Mouse (Mus musculus): ENCODE measurements around the gene Sept14.

Sept14 gene

DNA sequence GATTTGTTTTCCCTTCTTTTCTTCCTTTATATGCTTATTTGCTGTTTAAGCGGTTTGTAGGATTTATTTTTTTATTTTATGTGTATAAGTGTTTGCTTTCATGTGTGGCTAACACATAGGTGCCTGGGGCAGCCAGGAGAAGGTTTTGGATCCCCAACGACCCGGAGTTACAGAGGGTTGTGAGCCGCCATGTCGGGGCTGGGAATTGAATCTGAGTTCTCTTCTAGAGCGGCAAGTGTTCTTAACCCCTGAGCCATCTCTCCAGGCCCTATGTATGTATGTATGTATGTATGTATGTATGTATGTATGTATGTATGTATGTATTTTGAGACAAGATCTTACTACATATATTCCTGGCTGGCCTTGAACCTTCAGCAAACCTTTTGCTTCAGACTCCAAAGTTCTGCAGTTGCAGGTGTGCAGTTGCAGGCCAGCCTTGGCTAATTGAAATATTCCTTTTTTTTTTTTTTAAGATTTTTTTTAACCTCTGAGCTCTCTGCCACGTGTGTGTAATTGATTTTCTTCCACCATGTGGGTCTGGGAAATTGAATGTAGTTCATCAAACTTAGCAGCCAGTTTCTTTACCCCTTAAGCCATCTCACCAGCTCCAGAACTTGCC is 17.6 kb upstream of the Sept14 start:
- H3K9me3 ChIP-seq (ENCODE audit: low read length): no peaks in the 10 kb centered on the region
- no peak for TF ChIP-seq POU5F1 (IDR thresholded peaks at IDR 0.05; ENCODE audit: borderline replicate concordance, low read length)
- no peak for TF ChIP-seq NANOG (IDR thresholded peaks at IDR 0.05; ENCODE audit: borderline replicate concordance, low read length)
- no peak for TF ChIP-seq CTCF (conservative IDR thresholded peaks at IDR 0.05; ENCODE audit: low read length)
- peak overlapping the region; percentile 84 for H3K4me3 ChIP-seq (replicated peaks; ENCODE audit: low read length)
- H3K36me3 ChIP-seq (ENCODE audit: insufficient read depth, low read length): peaks cover 5% of the 10 kb centered on the region; the same call in 1 of the 2 replicates
- H3K27me3 ChIP-seq (ENCODE audit: insufficient read depth, low read length): no peaks in the 10 kb centered on the region
- peaks cover 72% of the 10 kb centered on the region for H3K4me1 ChIP-seq (replicated peaks; ENCODE audit: low read depth, low read length)

DNA sequence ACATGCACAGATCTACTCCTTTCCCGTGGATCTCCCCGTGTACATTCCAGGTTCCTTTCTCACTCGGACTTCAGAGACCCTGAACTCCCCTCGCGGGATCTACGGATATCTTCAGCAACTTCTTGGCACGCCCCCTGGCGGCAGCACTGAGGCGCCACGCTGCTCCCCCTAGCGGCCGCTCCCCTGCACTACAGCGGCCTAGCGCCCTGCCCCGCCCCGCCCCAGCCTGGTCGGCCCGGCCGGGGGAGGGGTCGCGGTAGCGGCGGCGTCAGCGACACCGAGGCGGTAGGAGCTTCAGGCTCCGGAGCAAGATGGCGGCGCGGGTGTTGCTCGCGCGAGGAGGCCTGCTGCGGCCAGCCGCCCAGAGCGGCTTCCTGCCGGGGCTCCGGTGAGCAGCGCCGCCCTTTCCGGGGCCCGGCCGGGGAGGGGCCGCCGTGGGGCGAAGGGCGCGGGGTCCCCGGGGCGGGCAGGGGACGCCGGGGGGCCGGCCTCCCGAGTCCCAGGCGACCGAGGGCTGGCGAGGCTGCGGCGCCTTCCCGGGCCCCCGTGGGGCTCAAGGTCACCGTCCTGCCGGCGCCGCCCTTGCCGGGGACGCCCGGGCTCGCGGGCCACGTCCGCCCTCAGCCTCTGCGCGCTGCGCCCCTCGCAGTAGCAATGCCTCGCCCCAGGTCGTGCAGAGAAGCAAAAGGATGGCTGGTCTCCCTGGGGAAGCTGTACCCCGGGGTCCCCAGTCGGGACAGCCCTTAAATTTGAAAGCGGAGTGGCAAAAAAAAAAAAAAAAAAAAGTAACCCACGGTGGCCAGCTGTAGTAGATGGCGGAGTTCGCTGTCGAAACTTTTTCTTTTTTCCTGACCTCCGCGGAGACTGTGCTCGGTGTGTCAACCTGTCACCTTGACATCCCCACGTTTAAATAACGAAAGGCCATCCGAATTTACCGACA is 16.8 kb upstream of the Sept14 start, which contains the start of gene Nipsnap2:
Gene Nipsnap2, plus strand, starts transcription at position 230 of the 940 bp plus-strand sequence.
- Histone ChIP-seq H3K4me1 (replicated peaks; ENCODE audit: low read depth, low read length) (peaks cover 65% of the 10 kb centered on the region), H3K9me3 (ENCODE audit: low read length) (no peaks in the 10 kb centered on the region)
- no peak for TF ChIP-seq NANOG (IDR thresholded peaks at IDR 0.05; ENCODE audit: borderline replicate concordance, low read length)
- TF ChIP-seq CTCF (conservative IDR thresholded peaks at IDR 0.05; ENCODE audit: low read length): peak; percentile 58

DNA sequence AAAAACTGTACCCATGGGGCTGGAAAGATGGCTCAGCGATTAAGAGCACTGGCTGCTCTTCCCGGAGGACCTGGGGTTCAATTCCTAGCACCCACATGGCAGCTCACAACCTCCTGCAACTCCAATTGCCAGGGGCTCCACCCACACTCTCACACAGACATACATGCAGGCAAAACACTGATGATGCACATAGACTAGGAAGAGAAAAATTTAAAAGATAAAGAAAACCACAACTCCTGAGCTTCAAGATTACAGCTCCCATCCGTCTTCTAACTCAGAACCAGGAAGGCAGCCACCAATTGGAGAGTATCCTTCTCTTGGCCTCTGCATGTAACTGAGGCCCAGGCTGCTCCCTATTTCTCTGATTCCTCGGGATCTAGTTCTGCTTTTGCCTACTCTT is 16.0 kb upstream of the Sept14 start:
- H3K36me3 ChIP-seq (ENCODE audit: insufficient read depth, low read length): peaks cover 6% of the 10 kb centered on the region
- H3K27me3 ChIP-seq (ENCODE audit: insufficient read depth, low read length): no peaks in the 10 kb centered on the region
- peak overlapping the region; percentile 84 for H3K4me3 ChIP-seq (replicated peaks; ENCODE audit: low read length)
- H3K4me1 ChIP-seq (replicated peaks; ENCODE audit: low read depth, low read length): peaks cover 64% of the 10 kb centered on the region
- no peaks in the 10 kb centered on the region for H3K9me3 ChIP-seq (ENCODE audit: low read length)
- no peak for TF ChIP-seq POU5F1 (IDR thresholded peaks at IDR 0.05; ENCODE audit: borderline replicate concordance, low read length)
- no peak for TF ChIP-seq CTCF (conservative IDR thresholded peaks at IDR 0.05; ENCODE audit: low read length)
- TF ChIP-seq NANOG (IDR thresholded peaks at IDR 0.05; ENCODE audit: borderline replicate concordance, low read length): no peak

More for the DNA sequence above, 16.8 kb upstream of the Sept14 start, which contains the start of gene Nipsnap2:
- no peaks in the 10 kb centered on the region; the same call in 1 of the 2 replicates for H3K36me3 ChIP-seq (ENCODE audit: insufficient read depth, low read length)
- H3K27me3 ChIP-seq (ENCODE audit: insufficient read depth, low read length): no peaks in the 10 kb centered on the region
- peak within 1 kb of the TSS; percentile 84 for H3K4me3 ChIP-seq (replicated peaks; ENCODE audit: low read length)

DNA sequence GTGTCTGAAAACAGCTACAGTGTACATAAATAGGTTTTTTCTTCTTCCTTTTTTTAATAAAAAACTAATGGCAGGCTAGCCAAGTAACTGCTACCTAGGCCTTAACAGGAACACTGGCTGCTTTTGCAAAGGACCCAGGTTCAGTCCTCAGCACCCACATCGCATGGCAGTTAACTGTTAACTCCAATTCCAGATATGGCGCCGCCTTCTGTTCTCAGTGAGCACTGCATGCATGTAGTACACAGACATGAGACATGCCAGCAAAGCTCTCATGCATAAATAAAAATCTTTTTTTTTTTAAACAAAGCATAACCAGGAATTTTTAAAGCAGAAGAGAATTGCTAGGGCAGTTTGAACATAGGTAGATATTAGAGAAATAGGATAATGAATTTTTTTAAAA is 11.9 kb upstream of the Sept14 start:
- Histone ChIP-seq H3K4me1 (replicated peaks; ENCODE audit: low read depth, low read length) (peaks cover 48% of the 10 kb centered on the region), H3K27me3 (ENCODE audit: insufficient read depth, low read length) (no peaks in the 10 kb centered on the region), H3K4me3 (replicated peaks; ENCODE audit: low read length) (no peak overlapping the region), H3K9me3 (ENCODE audit: low read length) (no peaks in the 10 kb centered on the region), H3K36me3 (ENCODE audit: insufficient read depth, low read length) (peaks cover 37% of the 10 kb centered on the region)
- TF ChIP-seq CTCF (conservative IDR thresholded peaks at IDR 0.05; ENCODE audit: low read length) (no peak), NANOG (IDR thresholded peaks at IDR 0.05; ENCODE audit: borderline replicate concordance, low read length) (no peak), POU5F1 (IDR thresholded peaks at IDR 0.05; ENCODE audit: borderline replicate concordance, low read length) (no peak)

DNA sequence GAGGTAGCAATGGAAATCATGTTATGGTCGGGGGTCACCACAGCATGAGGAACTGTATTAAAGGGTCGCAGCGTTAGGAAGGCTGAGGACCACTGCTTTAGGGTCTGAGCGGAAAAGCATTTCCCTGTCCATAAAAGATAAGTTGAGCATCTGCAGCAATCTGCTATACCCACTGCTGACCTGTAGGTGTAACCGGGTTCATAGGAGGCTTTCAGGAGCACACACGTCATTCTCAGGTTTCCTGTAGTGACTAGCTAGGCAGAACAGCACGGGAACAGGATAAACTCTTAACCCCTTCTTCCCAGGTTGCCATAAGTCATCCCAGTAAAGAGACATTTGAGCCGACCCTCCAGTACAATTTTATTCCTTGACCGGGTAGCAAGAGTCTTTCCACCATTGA is 8.7 kb upstream of the Sept14 start:
- Histone ChIP-seq H3K27me3 (ENCODE audit: insufficient read depth, low read length) (no peaks in the 10 kb centered on the region), H3K4me3 (replicated peaks; ENCODE audit: low read length) (no peak overlapping the region), H3K36me3 (ENCODE audit: insufficient read depth, low read length) (peaks cover 37% of the 10 kb centered on the region), H3K9me3 (ENCODE audit: low read length) (no peaks in the 10 kb centered on the region), H3K4me1 (replicated peaks; ENCODE audit: low read depth, low read length) (peaks cover 46% of the 10 kb centered on the region)
- no peak for TF ChIP-seq NANOG (IDR thresholded peaks at IDR 0.05; ENCODE audit: borderline replicate concordance, low read length)
- no peak for TF ChIP-seq POU5F1 (IDR thresholded peaks at IDR 0.05; ENCODE audit: borderline replicate concordance, low read length)
- peak; percentile 48 for TF ChIP-seq CTCF (conservative IDR thresholded peaks at IDR 0.05; ENCODE audit: low read length)

DNA sequence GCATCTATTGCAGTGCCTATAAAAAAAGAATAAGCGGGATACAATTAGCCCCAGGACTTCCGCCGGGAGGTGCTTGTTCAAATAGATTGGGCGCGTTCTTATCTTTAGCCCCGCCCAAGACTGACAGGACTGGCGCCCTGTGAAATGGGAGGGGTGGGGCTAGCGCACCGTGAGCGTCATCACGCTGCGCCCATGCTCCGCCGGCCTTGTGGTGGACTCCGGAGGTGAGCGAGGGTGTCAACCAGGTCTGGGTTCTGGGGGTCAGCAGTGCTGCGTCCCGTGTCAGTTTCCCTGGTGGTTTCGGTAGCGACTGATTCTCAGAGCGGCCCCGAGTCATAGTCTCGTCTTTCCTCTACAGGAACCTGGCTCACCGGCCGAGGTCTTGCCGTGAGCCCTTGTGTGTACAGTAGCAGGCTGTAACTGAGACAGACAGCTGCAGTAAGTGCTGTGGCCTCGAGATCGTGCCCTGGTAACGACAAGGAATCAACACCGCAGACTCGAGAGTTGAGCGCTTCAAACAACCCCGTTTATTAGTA is 7.1 kb upstream of the Sept14 start, which contains the start of gene Mrps17:
Gene Mrps17, plus strand, starts transcription at position 172 of the 536 bp plus-strand sequence.
- no peak for TF ChIP-seq CTCF (conservative IDR thresholded peaks at IDR 0.05; ENCODE audit: low read length)
- TF ChIP-seq POU5F1 (IDR thresholded peaks at IDR 0.05; ENCODE audit: borderline replicate concordance, low read length): no peak
- no peak for TF ChIP-seq NANOG (IDR thresholded peaks at IDR 0.05; ENCODE audit: borderline replicate concordance, low read length)
- H3K27me3 ChIP-seq (ENCODE audit: insufficient read depth, low read length): no peaks in the 10 kb centered on the region
- H3K4me3 ChIP-seq (replicated peaks; ENCODE audit: low read length): peak within 1 kb of the TSS; percentile 95
- H3K4me1 ChIP-seq (replicated peaks; ENCODE audit: low read depth, low read length): peaks cover 58% of the 10 kb centered on the region
- H3K36me3 ChIP-seq (ENCODE audit: insufficient read depth, low read length): peaks cover 37% of the 10 kb centered on the region
- H3K9me3 ChIP-seq (ENCODE audit: low read length): no peaks in the 10 kb centered on the region

DNA sequence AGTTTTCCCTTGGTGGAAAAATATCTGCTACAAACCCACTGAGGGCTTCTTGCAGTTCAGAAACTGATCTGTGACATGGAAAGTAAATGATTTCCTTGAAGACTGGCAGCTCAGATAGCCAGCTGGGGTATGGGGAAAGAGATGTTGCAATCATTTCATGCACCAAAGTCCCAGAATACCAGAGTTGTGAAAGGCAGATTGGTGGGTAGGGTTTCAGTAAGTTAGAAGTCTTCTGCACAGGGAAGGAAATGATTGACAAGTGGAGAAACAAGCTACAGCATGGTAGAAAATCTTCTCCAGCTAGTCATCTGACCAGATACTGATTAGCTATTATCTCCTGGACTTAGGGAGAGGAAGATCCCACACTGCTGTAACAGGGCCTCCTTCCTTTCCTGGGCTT is 4.9 kb downstream of the Sept14 start:
- TF ChIP-seq NANOG (IDR thresholded peaks at IDR 0.05; ENCODE audit: borderline replicate concordance, low read length) (no peak), POU5F1 (IDR thresholded peaks at IDR 0.05; ENCODE audit: borderline replicate concordance, low read length) (no peak), CTCF (conservative IDR thresholded peaks at IDR 0.05; ENCODE audit: low read length) (no peak)
- H3K4me1 ChIP-seq (replicated peaks; ENCODE audit: low read depth, low read length): peaks cover 7% of the 10 kb centered on the region
- no peaks in the 10 kb centered on the region for H3K9me3 ChIP-seq (ENCODE audit: low read length)
- no peak overlapping the region for H3K4me3 ChIP-seq (replicated peaks; ENCODE audit: low read length)
- no peaks in the 10 kb centered on the region for H3K36me3 ChIP-seq (ENCODE audit: insufficient read depth, low read length)
- peaks cover 4% of the 10 kb centered on the region; the same call in 1 of the 2 replicates for H3K27me3 ChIP-seq (ENCODE audit: insufficient read depth, low read length)

DNA sequence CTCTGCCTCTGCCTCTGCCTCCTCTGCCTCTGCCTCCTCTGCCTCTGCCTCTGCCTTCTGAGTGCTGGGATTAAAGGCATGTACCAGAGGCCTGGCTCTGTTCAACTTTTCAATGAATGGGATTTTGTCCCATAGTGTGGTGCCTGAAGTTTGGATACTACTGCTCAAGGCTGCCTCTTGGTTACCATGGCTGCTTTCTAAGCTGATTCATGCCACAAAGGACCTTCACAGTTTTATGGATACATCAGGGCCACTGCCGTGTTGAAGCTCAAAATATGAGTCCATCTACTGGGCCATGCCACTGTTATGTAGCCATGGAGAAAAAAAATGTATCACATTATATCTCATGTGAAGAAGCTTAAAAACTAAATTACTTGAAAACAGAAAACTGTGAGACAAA is 6.6 kb downstream of the Sept14 start:
- Histone ChIP-seq H3K36me3 (ENCODE audit: insufficient read depth, low read length) (no peaks in the 10 kb centered on the region), H3K9me3 (ENCODE audit: low read length) (no peaks in the 10 kb centered on the region; the same call in 1 of the 2 replicates), H3K27me3 (ENCODE audit: insufficient read depth, low read length) (peaks cover 6% of the 10 kb centered on the region; the same call in 1 of the 2 replicates), H3K4me3 (replicated peaks; ENCODE audit: low read length) (no peak overlapping the region), H3K4me1 (replicated peaks; ENCODE audit: low read depth, low read length) (0 out of 2 replicates have a peak, but pooled peaks cover 4% of the 10 kb centered on the region)
- no peak for TF ChIP-seq CTCF (conservative IDR thresholded peaks at IDR 0.05; ENCODE audit: low read length)
- TF ChIP-seq POU5F1 (IDR thresholded peaks at IDR 0.05; ENCODE audit: borderline replicate concordance, low read length): no peak
- TF ChIP-seq NANOG (IDR thresholded peaks at IDR 0.05; ENCODE audit: borderline replicate concordance, low read length): no peak
